Mouse (Mus musculus): ENCODE measurements around the gene Nktr.

DNA sequence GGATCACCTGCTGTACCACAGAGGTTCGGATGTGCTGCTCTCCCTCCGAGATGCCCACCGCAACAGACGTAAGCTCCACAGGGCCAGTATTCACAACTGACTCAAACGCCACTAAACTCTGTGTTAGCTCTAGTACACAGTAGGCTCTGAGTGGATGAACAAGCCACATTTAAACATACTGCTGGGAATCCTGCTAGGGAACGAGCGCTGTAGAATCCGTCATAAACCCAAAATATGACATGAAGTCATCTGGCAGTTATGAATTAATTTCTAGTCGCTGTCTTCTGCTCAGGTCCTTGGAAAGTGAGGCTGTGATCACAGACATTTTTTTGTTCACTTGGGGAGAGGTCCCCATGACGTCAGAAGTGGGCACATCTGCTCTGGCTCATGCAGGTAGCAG, 57.0 kb downstream of the Nktr start:
- no peak for TF ChIP-seq CTCF (IDR thresholded peaks at IDR 0.05; ENCODE audit: low read depth)
- no peak for TF ChIP-seq EP300 (IDR thresholded peaks at IDR 0.05; ENCODE audit: low read depth)

Measured in heart, postnatal 0 days (tissue).